Mouse (Mus musculus) cerebellum, postnatal 14 days (tissue): ENCODE measurements at regions not wholly inside any gene's neighbourhood (a gene's known extent, or its start where the extent isn't known, plus 50 kb on each side); places are given as distances from the start of the nearest gene placed in this dataset.
"Not testable (repeated sequence)": the region's sequence is repeated elsewhere in the genome, so short reads cannot be mapped to it uniquely, and the experiment has no call there.

Source experiments
- DNase-seq, 2 experiments: peaks; one replicate each; pipeline ENCODE4 v3.0.0; 2021; ENCODE audit warnings: mixed read lengths in 2 of 2

GRCm38 (mm10) chr14:104410730-104411129, 57.1 kb downstream of the Pou4f1 start:
- DNase-seq = no peak

GRCm38 (mm10) chr14:104410292-104410691, 57.5 kb downstream of the Pou4f1 start:
- no peak for DNase-seq

- DNase-seq = peak in 1 of 2 experiments; percentile 6
Measured at GRCm38 (mm10) chr14:104406062-104406461, 61.7 kb downstream of the Pou4f1 start.

GRCm38 (mm10) chr14:104389297-104390071, 78.3 kb downstream of the Pou4f1 start:
- DNase-seq = no peak

GRCm38 (mm10) chr14:104388879-104389278, 78.9 kb downstream of the Pou4f1 start:
- DNase-seq = no peak

GRCm38 (mm10) chr14:104380986-104381385, 86.8 kb downstream of the Pou4f1 start:
- no peak for DNase-seq

- no peak for DNase-seq
Measured at GRCm38 (mm10) chr14:104372776-104373175, 95.0 kb downstream of the Pou4f1 start.

GRCm38 (mm10) chr14:104356636-104357035, 111.2 kb downstream of the Pou4f1 start:
- peak; percentile 46 to 60 for DNase-seq

- not testable (repeated sequence) for DNase-seq
Measured at GRCm38 (mm10) chr14:104336783-104337182, 131.0 kb downstream of the Pou4f1 start.

- DNase-seq = peak in 1 of 2 experiments; percentile 4
Measured at GRCm38 (mm10) chr14:104326089-104326488, 141.7 kb downstream of the Pou4f1 start.

- DNase-seq = no peak
Measured at GRCm38 (mm10) chr14:104300141-104300540, 167.7 kb downstream of the Pou4f1 start.

- DNase-seq = no peak
Measured at GRCm38 (mm10) chr14:104298312-104298711, 169.5 kb downstream of the Pou4f1 start.

GRCm38 (mm10) chr14:104297316-104298311, 170.2 kb downstream of the Pou4f1 start:
- peak; percentile 44 to 49 for DNase-seq

GRCm38 (mm10) chr14:104293814-104294213, 174.0 kb downstream of the Pou4f1 start:
- no peak for DNase-seq

GRCm38 (mm10) chr14:104293147-104293546, 174.7 kb downstream of the Pou4f1 start:
- DNase-seq = no peak

GRCm38 (mm10) chr14:104280353-104280752, 187.4 kb downstream of the Pou4f1 start:
- DNase-seq = peak; percentile 17 to 64

GRCm38 (mm10) chr14:104279890-104280289, 187.9 kb downstream of the Pou4f1 start:
- peak; percentile 71 to 84 for DNase-seq

GRCm38 (mm10) chr14:104274752-104275151, 193.0 kb downstream of the Pou4f1 start:
- no peak for DNase-seq

- DNase-seq = no peak
Measured at GRCm38 (mm10) chr14:104264919-104265764, 202.7 kb downstream of the Pou4f1 start.

- no peak for DNase-seq
Measured at GRCm38 (mm10) chr14:104216965-104217364, 250.8 kb downstream of the Pou4f1 start.

GRCm38 (mm10) chr14:104210719-104211118, 257.1 kb downstream of the Pou4f1 start:
- DNase-seq = peak in 1 of 2 experiments; percentile 4

- DNase-seq = peak; percentile 36 to 47
Measured at GRCm38 (mm10) chr14:104208855-104209254, 258.9 kb downstream of the Pou4f1 start.
